Mouse (Mus musculus) T-cell, adult 2 months (primary cell): Measurements from ENCODE around the gene Nek1.
"Not testable (repeated sequence)": the region's sequence is repeated elsewhere in the genome, so short reads cannot be mapped to it uniquely, and the experiment has no call there.

Source experiments
- DNase-seq: peaks from one replicate; pipeline ENCODE4 v3.0.0; 2022; ENCODE audit warnings: low spot score

The Nek1 gene

DNA sequence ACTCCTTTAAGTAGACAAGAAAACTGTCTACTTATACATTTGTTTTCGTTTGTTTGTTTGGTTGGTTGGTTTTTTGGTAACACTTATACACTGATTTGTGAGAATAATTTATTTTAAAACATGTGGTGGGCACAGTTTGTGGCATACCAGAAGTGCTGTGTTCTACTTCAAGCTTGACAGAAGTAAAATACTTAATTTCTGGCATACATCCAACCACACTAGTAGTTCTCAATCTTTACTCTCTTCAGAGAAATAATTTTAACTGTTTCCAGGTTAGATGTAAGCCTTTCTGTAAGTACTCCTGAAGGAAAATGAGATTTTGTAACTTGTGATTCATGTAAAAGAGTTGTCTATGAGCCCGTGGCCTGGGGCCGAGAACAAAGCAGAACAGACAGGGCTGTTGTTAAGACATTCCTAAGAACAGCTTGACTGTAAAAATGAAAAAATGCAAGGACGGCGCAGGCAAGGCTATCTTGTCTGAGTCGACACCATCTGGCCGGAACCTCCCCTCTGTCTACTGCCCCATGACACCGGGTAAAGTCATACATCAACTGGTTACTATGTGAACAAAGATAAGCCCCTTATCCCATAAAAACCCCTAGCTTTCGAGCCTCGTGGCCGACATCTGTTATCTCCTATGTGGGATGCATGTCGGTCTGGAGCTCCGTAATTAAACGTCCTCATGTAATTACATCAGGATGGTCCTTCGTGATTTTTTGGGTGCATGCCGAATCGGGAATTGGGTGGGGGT, 8.6 kb upstream of the Nek1 start:
- DNase-seq: not testable (repeated sequence)

DNA sequence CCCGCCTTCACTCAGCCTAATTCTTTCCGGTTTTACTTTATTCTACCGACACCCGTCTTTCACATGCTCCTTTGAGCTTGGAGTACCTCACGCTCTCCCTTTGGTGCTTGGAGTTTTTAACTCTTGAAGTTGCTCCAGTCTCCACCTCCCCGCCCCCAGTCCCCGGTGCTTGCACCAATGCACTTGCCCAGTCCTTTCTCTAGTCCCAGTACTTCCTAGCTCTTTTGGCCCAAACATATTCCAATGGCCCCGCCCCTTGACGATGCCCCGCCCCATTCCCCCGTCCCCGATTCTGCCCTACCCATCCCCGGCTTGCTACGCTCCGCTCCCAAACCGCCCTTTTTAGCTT, 460 bp upstream of the Nek1 start:
- no peak for DNase-seq

DNA sequence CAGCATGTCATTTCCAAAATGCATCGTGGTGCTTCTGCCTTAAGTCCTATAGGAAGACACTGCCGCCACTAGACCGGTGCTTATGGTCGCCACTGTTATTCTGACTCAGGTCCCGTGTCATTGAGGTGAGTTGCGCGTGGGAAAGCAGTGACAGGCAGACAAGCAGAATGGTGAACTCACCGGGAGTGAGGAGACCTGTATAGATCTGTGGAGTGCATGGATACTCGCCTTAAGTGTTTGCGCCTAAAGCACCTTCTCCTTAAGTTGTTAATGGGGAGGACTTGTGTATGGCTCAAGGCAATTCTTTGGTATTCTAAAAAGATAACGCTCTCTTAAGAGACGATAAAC, 618 bp downstream of the Nek1 start:
- no peak for DNase-seq

DNA sequence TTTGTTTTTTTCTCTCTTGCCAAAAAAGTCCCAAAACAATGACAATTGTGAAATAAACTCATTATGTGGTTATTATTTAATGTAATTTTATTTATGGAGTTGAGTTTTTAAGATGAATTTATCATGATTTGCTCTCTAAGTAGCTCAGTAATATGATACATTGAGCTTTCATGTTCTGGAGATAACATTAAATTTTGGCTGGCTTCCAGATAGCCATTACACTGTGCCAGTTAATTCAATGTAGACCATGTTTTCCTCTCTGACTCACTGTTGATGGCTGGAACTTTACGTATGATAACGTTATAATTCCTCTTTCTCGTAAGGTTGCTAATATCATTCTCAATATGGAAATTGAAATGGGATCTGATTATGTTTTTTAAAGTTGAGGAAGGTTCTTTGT, 3.5 kb downstream of the Nek1 start:
- no peak for DNase-seq

DNA sequence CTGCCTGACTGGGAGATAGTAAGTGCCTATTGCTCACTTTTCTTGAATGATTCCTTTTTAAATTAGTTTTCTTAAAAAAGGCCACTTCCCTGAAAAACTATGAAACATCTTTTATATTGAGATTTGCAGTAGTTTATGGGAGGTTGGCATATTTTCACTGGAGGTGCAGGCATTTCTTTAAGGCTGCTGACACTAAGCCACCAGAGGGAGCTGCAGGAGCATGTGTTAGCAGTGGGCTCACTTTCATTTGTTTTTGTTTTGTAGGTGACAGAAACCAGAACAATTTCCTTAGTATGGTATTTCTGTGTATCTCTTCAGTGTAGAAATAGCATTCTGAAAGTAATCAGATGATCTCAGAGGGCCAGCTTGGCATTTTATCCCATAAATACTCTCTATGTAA, 49.0 kb downstream of the Nek1 start:
- no peak for DNase-seq

DNA sequence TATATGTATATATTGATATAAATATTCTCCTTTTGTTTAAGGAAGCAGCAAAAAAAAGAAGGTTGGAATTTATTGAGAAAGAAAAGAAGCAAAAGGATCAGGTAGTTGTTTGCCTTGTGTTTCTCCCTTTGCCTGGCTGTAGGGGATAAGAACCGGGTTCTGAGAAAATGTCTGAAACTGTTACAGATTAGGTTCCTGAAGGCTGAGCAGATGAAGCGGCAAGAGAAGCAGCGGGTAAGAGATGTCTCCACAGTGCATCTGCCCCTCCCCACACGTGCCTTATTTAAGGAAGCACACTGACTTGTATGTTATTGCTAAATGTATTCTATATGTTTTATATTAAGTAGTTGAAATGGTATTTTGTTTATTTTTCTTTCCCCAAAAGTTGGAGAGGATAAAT, 50.9 kb downstream of the Nek1 start:
- DNase-seq: no peak

DNA sequence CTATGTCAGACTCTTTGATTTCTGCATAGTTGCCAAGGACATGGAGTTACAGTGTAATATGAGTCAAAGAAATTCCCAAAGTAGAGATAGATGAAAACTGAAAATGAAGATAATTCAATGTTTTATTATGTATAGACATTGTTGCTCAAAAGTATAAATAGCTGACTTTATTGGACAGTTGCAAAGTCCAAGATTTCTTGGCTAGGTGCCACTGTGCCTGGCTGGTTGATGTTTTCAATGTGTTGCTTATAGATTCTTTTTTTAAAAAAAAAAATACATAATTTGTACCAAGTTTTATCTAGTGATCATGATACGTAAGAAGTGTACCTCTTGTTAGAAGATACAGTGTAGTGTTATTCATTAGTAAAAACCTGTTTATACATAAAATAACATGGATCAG, 53.8 kb downstream of the Nek1 start:
- DNase-seq: no peak

DNA sequence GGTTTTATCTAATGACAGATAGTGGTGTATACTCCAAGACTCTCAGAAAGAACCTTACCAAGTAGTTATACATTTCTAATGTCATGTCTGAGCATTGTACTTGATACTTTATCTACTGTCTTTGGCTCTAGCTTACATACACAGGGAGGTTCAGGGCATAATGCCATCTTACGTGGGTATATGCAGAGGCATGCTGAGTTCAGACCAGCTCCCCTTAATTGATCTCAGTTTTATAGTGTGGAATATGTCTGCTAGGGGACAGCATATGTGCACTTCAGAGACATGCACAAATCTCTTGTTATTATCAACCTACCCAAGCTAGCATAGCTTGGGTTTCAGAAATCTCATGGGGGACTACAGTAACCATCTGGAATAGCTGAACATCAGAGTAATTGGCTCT, 60.0 kb downstream of the Nek1 start:
- DNase-seq: no peak

DNA sequence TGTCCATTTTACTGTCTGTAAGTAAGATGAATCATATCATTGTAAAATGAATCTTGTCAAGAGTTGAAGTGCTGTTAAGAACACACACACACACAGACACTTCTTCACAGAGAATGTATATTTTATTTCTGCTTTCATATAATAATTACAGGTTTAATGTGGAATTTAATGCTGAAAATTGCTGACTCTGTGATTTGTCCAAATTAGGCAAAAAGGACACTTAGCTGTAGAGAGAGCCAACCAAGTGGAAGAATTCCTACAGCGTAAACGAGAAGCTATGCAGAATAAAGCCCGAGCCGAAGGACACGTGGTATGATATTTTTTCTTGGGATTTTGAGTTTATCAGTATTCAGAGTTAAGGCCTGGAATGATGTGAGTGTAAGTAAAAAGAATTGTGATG, 61.3 kb downstream of the Nek1 start:
- DNase-seq: no peak

DNA sequence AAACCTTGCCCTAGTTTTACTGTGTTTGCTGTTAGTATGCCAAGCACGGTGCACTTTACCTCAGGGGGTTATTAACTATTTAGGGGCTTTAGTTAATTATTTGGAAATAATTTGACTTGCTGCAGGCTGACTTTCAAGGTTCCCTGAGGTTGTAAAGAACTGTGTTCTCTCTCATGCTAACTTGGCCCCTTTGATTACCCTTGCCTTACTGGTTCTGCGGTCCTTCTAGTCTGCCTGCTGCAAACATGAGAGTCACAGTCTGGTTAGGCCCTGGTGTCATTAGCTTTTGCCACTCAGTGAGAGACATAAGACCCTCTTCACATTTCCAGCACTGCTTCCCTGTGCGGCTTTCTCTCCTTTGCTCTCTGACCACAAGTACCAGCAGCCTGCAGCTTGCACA, 64.0 kb downstream of the Nek1 start:
- no peak for DNase-seq

DNA sequence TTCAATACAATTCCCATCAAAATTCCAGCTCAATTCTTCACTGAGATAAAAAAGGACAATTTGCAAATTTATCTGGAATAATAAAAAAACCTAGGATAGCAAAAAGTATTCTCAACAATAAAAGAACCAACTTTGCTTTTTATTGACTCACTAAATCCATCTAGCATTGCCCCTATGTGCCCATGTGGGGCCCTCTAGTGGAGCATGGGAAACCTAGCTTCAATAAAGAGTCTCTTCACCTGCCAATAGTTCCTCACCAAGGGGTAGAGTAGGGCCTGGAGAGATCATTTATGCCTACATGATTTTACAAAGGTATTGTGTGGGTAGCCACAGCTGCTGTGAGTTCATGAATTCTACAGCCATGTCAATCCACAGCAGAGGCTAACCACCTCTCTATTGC, 66.1 kb downstream of the Nek1 start:
- DNase-seq: no peak

DNA sequence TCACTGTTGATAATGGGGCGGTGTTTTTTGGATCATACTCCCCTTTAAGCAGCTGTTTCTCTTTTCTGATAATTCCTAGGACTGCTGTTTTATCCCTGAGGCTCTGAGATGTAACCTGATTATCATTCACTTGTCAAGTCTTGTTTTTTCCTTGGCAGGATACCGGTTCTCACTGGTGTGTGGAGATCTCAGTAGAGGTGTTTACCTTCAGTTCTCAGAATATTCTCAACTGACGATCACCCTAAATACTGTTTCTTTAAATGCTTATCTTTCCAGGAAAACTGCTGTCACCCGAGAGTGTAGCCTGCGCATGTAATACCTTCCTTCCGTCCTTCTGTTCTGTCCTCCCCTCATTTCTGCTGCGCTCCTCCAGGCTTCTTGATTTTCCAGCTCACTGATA, 67.4 kb downstream of the Nek1 start:
- DNase-seq: no peak

DNA sequence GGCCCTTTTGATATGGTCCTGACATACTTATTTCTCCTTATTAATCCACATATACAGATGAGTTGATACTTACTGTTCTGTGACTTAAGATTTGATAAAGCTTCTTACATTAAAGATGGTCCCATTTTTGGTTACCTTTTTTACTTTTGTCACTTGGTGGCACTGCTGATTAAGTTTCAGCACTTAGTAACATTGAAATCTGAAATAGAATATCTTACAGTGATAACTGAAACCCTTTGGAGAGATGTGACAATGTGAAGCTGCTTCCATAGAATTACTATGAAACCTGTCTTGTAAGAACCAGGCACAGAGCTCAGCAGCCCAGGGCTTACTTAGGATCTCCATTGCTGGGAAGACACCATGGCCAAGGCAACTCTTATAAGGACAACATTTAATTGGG, 82.1 kb downstream of the Nek1 start:
- no peak for DNase-seq

DNA sequence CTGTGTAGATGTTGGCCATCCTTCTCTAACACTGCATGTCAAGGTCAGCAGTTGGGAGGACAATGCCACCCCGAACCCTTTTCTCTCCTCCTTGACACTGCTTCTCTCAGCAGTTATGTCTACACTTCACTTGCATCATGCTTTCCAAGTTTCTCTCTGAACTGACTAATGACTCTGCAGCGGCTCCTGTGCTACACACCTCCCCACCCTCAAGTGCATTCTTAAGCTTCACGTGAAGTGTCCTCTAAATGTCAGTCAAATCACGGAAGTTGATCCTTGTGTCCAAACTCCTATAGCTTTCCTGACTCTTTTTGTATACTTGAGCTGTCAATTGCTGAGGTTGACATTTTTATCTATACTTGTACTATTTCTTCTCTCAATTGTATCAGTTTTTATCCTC, 117.5 kb downstream of the Nek1 start:
- DNase-seq: no peak

DNA sequence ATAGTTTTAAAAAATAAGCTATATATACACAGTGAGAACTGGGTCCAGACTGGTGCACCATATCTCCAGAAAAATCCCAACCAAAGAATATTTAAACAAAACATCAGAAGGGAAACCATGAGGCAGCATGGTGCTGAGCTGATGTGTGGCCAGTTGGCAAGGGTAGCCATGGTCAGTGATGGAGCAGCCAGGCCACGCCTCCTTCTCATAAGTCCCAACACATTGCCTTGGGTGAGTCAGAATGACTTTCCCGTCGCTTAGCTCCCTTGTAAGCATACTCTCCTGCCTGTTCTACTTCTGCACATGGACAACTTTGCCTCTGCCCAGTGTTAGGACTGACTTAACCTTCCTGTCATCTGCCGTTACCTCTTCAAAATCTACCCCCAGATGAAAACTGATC, 118.9 kb downstream of the Nek1 start:
- DNase-seq: no peak

DNA sequence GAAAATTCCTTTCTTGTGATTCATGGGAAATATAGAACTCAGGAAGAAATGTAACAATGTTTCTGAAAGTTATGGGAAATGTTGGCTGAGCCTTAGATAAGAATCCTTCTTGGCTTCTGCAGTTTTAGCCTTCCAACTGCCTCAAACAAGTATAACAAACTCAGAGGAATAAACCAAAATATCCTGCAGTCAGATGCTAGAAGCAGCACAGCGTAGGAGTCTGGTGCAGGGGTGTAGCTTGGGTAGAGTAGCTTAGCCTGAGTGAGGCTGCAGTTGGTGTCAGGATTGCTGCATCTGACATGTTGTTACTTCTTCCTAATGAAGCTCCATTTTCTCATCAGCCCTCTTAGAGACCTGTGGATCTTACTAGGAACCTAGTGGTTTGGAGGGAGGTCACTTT, 128.6 kb downstream of the Nek1 start:
- no peak for DNase-seq

DNA sequence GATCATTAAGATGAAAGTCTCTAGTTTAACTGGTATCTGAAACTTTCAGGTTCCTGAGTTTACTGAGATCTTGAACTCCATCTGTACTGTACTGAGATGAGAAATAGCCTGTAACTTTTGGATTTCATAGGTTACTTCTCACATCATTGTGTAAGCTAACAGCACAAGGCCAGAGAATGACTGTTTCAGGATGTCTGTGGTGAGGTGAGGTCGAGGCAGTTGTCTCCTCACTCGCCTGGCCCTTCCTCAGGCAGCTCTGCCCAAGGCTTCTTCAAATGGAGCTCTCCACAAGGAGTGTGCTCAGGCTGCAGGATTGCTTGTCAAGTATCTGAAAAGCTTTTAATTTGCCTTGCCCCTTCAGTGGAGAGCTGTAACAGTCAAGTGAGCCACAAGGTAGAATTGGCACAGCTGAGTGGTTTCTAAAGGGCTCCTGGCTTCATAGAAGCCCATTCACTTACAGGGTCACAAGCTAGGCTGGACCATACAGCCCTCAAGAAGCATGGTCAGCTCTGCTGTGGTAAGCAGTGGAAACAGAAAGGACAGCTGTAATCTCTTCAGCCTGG, 134.4 kb downstream of the Nek1 start:
- DNase-seq: no peak

DNA sequence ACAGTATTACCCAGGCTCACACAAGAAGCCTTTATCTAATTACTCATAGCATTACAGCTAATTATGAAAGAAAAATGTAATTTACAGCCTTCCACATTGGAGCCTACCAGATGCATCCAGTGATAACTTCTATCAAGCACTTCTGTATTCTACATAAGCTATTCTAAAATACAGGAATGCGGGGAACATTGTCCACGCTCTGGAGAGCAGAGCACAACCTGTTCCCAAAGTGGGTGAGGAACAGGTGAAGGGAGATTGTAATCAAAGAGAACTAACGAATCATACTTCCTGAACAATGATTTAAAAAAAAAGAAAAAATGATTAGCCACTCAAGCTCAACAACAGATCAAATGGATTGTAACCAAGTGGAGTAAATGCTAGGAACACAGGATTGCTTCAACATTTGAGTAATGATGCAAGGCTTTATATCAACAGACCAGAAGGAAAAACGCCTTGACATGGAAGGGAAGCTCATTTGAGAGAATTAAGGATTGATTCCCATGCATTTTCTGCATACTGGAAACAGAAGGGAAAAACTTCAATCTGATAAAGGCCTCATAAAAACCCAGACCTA, 139.7 kb downstream of the Nek1 start:
- DNase-seq: no peak

DNA sequence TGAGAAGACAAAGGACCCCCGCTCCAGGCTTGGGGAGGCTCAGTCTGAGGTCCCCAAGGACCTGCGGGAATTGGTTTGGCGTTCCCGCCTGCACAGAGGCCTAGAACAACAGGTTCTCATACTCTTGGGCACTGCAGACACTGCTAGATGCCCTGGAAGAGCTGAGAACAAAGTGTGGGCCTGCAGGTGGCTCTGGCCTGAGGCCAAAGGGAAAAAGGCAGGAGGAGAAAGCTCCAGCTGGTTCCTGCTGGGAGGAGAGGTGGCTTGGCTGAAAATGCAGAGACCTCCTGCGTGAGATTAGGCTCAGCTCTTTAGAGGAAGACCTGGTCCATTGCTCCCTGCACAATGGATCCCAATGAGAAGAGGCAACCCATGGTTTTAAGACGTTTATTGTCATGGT, 148.9 kb downstream of the Nek1 start:
- DNase-seq: no peak

DNA sequence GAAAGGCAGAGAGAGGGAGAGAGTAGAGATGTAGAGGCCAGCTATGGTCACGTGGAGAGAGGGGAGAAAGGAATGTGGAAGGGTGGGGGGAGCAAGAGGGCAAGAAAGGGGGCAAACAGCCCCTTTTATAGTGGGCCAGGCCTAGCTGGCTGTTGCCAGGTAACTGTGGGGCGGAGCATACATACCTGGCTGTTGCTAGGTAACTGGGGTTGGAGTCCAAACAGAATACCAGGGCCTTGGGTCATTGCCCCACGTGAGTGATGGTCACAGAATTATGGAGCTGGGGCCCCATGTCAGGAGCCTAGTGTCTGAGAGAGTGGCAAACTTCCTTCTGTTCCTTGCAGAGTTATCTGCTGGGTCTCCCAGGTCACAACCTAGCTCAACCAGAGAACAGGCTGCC, 149.3 kb downstream of the Nek1 start:
- no peak for DNase-seq

DNA sequence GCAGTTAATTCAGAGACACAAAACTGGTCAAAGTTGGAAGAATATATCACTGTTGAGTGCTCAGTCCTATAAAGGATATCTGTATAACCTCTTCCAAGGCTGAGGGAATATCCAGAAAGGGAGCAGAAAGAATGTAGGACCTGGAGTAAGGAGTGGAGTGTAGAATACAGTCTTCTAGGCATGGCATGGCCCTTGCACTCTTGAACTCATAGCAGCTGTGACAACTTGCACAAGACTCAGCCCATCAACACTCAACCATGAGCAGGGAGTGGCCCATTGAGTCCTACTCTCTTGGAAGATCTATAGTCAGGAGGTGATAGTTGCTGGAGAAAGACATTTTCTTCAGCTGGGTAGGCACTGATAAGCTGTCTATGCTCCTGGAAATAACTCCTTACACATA, 149.8 kb downstream of the Nek1 start:
- no peak for DNase-seq

DNA sequence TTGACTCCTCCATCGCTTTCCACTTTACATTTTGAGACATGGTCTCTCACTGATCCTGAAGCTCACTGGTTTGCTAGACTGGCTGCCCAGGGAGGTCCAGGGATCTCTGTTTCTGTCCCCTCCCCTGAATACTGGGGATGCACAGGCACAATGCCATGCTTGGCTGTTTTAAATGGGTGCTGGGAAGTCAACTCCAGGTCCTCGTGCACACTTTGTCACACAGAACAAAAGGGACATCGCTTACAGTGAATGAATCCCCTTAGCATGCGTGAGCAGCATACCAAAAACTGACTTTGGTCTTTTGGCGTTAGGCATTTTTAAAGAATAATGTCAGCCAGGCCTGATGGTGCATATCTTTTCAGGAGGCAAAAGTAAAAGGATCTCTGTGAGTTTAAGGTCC, 155.7 kb downstream of the Nek1 start:
- no peak for DNase-seq

DNA sequence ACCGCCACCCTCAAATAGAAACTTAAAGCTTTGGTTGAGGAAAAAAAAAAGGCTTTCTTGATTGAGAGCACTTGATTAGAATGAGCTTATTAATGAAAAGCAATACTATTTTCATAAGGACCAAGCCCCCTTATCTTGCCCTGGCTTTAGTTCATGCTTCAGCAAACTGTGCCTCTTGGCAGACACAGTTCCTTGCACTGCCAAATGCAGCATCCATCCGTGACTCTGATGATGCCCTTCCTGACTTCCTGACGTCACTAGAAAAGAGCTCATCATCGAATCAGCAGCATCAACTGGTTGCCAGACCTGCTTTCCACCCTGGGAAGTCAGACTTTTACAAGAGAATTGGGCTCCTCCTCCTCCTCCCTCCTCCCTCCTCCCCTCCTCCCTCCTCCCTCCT, 157.6 kb downstream of the Nek1 start:
- no peak for DNase-seq

DNA sequence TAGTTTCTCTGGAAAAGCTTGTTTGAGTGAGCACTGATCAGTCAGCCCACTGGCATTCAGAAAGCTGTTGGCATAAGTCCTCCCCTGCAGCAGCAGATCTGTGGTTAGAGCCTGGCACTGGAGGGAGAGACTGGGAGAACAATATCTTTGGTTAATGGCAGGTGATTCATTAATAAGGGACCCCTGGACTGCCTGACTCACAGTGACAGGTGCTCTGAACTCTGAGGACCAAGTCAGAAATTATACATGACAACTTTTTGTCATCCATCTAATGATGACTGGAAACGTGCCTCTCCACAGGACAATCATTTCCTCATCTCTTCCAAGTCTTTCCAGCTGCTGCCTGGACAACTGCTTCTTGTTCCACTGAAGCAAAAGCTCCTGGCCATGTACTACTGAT, 163.4 kb downstream of the Nek1 start:
- no peak for DNase-seq
